Mouse (Mus musculus): Measurements from ENCODE around the gene Lonp2. TPM values are rescaled to one million over a fixed set of nuclear protein-coding genes. Genes with fewer than 3 reads are reported as not detected.

Gene Lonp2
- polyA plus RNA-seq, 1 experiment from 2014 or later, result 51.0 TPM

GRCm38 (mm10) chr8:86705317-86705716, 81.5 kb downstream of the Lonp2 start:
- WGBS, result 88% methylated on average over 3 of the region's 3 CpGs

GRCm38 (mm10) chr8:86706756-86707155, 82.9 kb downstream of the Lonp2 start:
- H3K9ac ChIP-seq (ENCODE audit: low read length), result no peak overlapping the region
- no peaks in the 10 kb centered on the region for H3K36me3 ChIP-seq (ENCODE audit: control insufficient read depth, insufficient read depth, low read length)
- ATAC-seq (ENCODE audit: insufficient number of reproducible peaks, low FRiP score, low TSS enrichment, low read depth) (no peak), DNase-seq (ENCODE audit: low spot score) (no peak)
- H3K4me3 ChIP-seq (ENCODE audit: low read depth, low read length), result no peak overlapping the region
- H3K27ac ChIP-seq (replicated peaks; ENCODE audit: low read depth, low read length), result no peak overlapping the region
- no peaks in the 10 kb centered on the region for H3K4me1 ChIP-seq (ENCODE audit: control insufficient read depth, insufficient read depth, low read length)
- WGBS, result 88% methylated on average over 5 of the region's 5 CpGs
- H3K9me3 ChIP-seq (ENCODE audit: control insufficient read depth, low read length), result no peaks in the 10 kb centered on the region
- no peaks in the 10 kb centered on the region for H3K27me3 ChIP-seq (ENCODE audit: control insufficient read depth, insufficient read depth, low read length)
- no peak overlapping the region for H3K4me2 ChIP-seq (ENCODE audit: low read depth, severe bottlenecking)

More at GRCm38 (mm10) chr8:86705317-86705716, 81.5 kb downstream of the Lonp2 start:
- Histone ChIP-seq H3K4me2 (ENCODE audit: low read depth, severe bottlenecking) (no peak overlapping the region), H3K4me3 (ENCODE audit: low read depth, low read length) (no peak overlapping the region), H3K27ac (replicated peaks; ENCODE audit: low read depth, low read length) (no peak overlapping the region), H3K9ac (ENCODE audit: low read length) (no peak overlapping the region), H3K36me3 (ENCODE audit: control insufficient read depth, insufficient read depth, low read length) (no peaks in the 10 kb centered on the region), H3K27me3 (ENCODE audit: control insufficient read depth, insufficient read depth, low read length) (no peaks in the 10 kb centered on the region), H3K4me1 (ENCODE audit: control insufficient read depth, insufficient read depth, low read length) (no peaks in the 10 kb centered on the region), H3K9me3 (ENCODE audit: control insufficient read depth, low read length) (no peaks in the 10 kb centered on the region)
- DNase-seq (ENCODE audit: low spot score), result no peak
- ATAC-seq (ENCODE audit: insufficient number of reproducible peaks, low FRiP score, low TSS enrichment, low read depth), result no peak

DNA sequence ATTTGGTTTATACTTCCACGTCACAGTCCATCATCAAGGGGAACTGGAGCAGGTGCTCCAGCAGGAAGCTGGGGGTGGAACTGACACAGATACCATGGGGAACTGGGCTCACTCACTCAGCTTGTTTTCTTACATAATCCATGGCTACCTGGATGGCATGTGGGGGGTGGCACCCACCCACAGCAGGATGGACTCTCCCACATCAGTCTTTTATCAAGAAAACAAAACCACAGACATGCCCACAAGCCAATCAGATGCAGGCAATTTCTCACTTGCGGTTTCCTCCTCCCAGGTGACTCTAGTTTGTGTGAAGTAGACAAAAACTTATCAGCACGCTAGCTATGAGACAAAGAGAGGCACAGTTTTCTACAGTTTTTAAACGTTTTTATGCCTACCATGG, 84.0 kb downstream of the Lonp2 start:
- Histone ChIP-seq H3K9me3 (ENCODE audit: control insufficient read depth, low read length) (no peaks in the 10 kb centered on the region), H3K36me3 (ENCODE audit: control insufficient read depth, insufficient read depth, low read length) (no peaks in the 10 kb centered on the region), H3K4me1 (ENCODE audit: control insufficient read depth, insufficient read depth, low read length) (no peaks in the 10 kb centered on the region), H3K4me2 (ENCODE audit: low read depth, severe bottlenecking) (no peak overlapping the region), H3K27me3 (ENCODE audit: control insufficient read depth, insufficient read depth, low read length) (no peaks in the 10 kb centered on the region), H3K9ac (ENCODE audit: low read length) (no peak overlapping the region), H3K4me3 (ENCODE audit: low read depth, low read length) (no peak overlapping the region), H3K27ac (replicated peaks; ENCODE audit: low read depth, low read length) (no peak overlapping the region)
- ATAC-seq (ENCODE audit: insufficient number of reproducible peaks, low FRiP score, low TSS enrichment, low read depth) (no peak), DNase-seq (ENCODE audit: low spot score) (no peak)
- WGBS, result 78% methylated on average over 4 of the region's 4 CpGs

GRCm38 (mm10) chr8:86712594-86712993, 88.8 kb downstream of the Lonp2 start:
- Histone ChIP-seq H3K4me1 (ENCODE audit: control insufficient read depth, insufficient read depth, low read length) (no peaks in the 10 kb centered on the region), H3K27me3 (ENCODE audit: control insufficient read depth, insufficient read depth, low read length) (no peaks in the 10 kb centered on the region), H3K36me3 (ENCODE audit: control insufficient read depth, insufficient read depth, low read length) (no peaks in the 10 kb centered on the region), H3K9ac (ENCODE audit: low read length) (no peak overlapping the region), H3K4me3 (ENCODE audit: low read depth, low read length) (no peak overlapping the region), H3K9me3 (ENCODE audit: control insufficient read depth, low read length) (no peaks in the 10 kb centered on the region), H3K27ac (replicated peaks; ENCODE audit: low read depth, low read length) (no peak overlapping the region), H3K4me2 (ENCODE audit: low read depth, severe bottlenecking) (no peak overlapping the region)
- DNase-seq (ENCODE audit: low spot score) (no peak), ATAC-seq (ENCODE audit: insufficient number of reproducible peaks, low FRiP score, low TSS enrichment, low read depth) (no peak)
- WGBS, result 92% methylated on average over 3 of the region's 3 CpGs

DNA sequence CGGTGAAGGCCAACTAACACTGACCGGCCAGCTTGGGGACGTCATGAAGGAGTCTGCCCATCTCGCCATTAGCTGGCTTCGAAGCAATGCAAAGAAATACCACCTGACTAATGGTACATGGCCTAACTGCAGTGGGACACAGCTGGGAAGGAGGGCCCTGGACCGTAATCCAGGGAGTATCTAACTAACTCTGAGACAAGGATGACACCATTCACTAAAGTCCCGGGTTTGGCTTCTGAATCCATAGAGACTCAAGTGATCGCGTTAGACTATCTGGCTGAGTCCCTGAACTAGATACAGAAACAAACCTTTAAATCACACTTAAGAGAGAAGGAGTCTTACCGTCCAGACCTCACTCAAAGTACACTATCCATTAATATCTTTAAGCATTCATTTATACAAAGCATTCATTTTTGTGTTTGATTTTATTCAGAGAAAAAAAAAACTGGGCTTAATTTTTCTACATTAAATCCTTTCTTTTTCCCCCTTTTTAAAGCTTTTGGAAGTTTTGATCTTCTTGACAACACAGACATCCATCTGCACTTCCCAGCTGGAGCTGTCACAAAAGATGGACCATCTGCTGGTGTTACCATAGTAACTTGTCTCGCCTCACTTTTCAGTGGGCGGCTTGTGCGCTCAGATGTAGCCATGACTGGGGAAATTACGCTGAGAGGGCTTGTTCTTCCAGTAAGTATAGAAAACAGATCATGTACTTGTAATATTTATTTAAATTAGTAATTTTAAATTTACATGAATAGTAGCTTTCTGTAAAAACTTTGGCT, 89.8 kb downstream of the Lonp2 start:
- DNase-seq (ENCODE audit: low spot score), result no peak
- H3K9me3 ChIP-seq (ENCODE audit: control insufficient read depth, low read length), result no peaks in the 10 kb centered on the region
- no peak overlapping the region for H3K4me3 ChIP-seq (ENCODE audit: low read depth, low read length)
- no peaks in the 10 kb centered on the region for H3K4me1 ChIP-seq (ENCODE audit: control insufficient read depth, insufficient read depth, low read length)
- WGBS, result 80% methylated on average over 14 of the region's 14 CpGs
- H3K27me3 ChIP-seq (ENCODE audit: control insufficient read depth, insufficient read depth, low read length), result no peaks in the 10 kb centered on the region
- no peak overlapping the region for H3K9ac ChIP-seq (ENCODE audit: low read length)
- no peak overlapping the region for H3K4me2 ChIP-seq (ENCODE audit: low read depth, severe bottlenecking)
- no peak overlapping the region for H3K27ac ChIP-seq (replicated peaks; ENCODE audit: low read depth, low read length)
- H3K36me3 ChIP-seq (ENCODE audit: control insufficient read depth, insufficient read depth, low read length), result no peaks in the 10 kb centered on the region; the same call in 1 of the 2 replicates
- ATAC-seq (ENCODE audit: insufficient number of reproducible peaks, low FRiP score, low TSS enrichment, low read depth), result no peak

GRCm38 (mm10) chr8:86718332-86718994, 94.6 kb downstream of the Lonp2 start:
- no peak for DNase-seq (ENCODE audit: low spot score)
- 95% methylated on average over 2 of the region's 2 CpGs for WGBS
- Histone ChIP-seq H3K9ac (ENCODE audit: low read length) (no peak overlapping the region), H3K27ac (replicated peaks; ENCODE audit: low read depth, low read length) (no peak overlapping the region), H3K36me3 (ENCODE audit: control insufficient read depth, insufficient read depth, low read length) (no peaks in the 10 kb centered on the region; the same call in 1 of the 2 replicates), H3K4me1 (ENCODE audit: control insufficient read depth, insufficient read depth, low read length) (no peaks in the 10 kb centered on the region), H3K4me3 (ENCODE audit: low read depth, low read length) (no peak overlapping the region), H3K27me3 (ENCODE audit: control insufficient read depth, insufficient read depth, low read length) (no peaks in the 10 kb centered on the region), H3K9me3 (ENCODE audit: control insufficient read depth, low read length) (no peaks in the 10 kb centered on the region), H3K4me2 (ENCODE audit: low read depth, severe bottlenecking) (no peak overlapping the region)
- ATAC-seq (ENCODE audit: insufficient number of reproducible peaks, low FRiP score, low TSS enrichment, low read depth), result no peak

DNA sequence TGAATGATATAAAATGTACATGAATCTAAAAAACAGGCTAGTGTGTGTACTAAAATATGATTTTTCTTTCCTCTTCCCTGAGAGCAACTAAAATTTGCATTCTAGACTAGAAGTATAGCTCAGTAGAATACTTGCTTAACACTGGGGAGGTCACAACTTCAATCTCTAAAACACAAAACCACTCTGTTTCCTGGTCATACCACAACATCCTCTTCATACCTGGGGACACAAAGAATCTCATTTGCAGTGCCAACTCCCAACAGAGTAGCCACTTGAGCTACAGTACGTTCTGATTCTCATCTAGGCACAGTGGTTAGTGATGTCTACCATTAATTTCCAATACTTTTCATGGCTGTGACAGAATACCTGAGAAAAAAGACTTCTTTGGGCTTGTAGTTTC, 95.5 kb downstream of the Lonp2 start:
- Histone ChIP-seq H3K36me3 (ENCODE audit: control insufficient read depth, insufficient read depth, low read length) (no peaks in the 10 kb centered on the region; the same call in 1 of the 2 replicates), H3K4me1 (ENCODE audit: control insufficient read depth, insufficient read depth, low read length) (no peaks in the 10 kb centered on the region), H3K9ac (ENCODE audit: low read length) (no peak overlapping the region), H3K4me3 (ENCODE audit: low read depth, low read length) (no peak overlapping the region), H3K27ac (replicated peaks; ENCODE audit: low read depth, low read length) (no peak overlapping the region), H3K4me2 (ENCODE audit: low read depth, severe bottlenecking) (no peak overlapping the region), H3K27me3 (ENCODE audit: control insufficient read depth, insufficient read depth, low read length) (no peaks in the 10 kb centered on the region), H3K9me3 (ENCODE audit: control insufficient read depth, low read length) (no peaks in the 10 kb centered on the region)
- WGBS, result 87% methylated on average over 1 of the region's 1 CpGs
- no peak for ATAC-seq (ENCODE audit: insufficient number of reproducible peaks, low FRiP score, low TSS enrichment, low read depth)
- DNase-seq (ENCODE audit: low spot score), result no peak

GRCm38 (mm10) chr8:86720756-86721459, 97.1 kb downstream of the Lonp2 start:
- no peak overlapping the region for H3K9ac ChIP-seq (ENCODE audit: low read length)
- 92% methylated on average over 6 of the region's 6 CpGs for WGBS
- H3K36me3 ChIP-seq (ENCODE audit: control insufficient read depth, insufficient read depth, low read length), result no peaks in the 10 kb centered on the region; the same call in 1 of the 2 replicates
- H3K4me3 ChIP-seq (ENCODE audit: low read depth, low read length), result no peak overlapping the region
- H3K27ac ChIP-seq (replicated peaks; ENCODE audit: low read depth, low read length), result no peak overlapping the region
- no peaks in the 10 kb centered on the region for H3K27me3 ChIP-seq (ENCODE audit: control insufficient read depth, insufficient read depth, low read length)
- H3K4me2 ChIP-seq (ENCODE audit: low read depth, severe bottlenecking), result no peak overlapping the region
- DNase-seq (ENCODE audit: low spot score), result no peak
- ATAC-seq (ENCODE audit: insufficient number of reproducible peaks, low FRiP score, low TSS enrichment, low read depth), result no peak
- no peaks in the 10 kb centered on the region for H3K9me3 ChIP-seq (ENCODE audit: control insufficient read depth, low read length)
- H3K4me1 ChIP-seq (ENCODE audit: control insufficient read depth, insufficient read depth, low read length), result no peaks in the 10 kb centered on the region
